Mouse (Mus musculus) left cerebral cortex, postnatal 36 days (tissue): ENCODE data around the gene D8Ertd738e. TPM values are rescaled to one million over a fixed set of nuclear protein-coding genes. Genes with fewer than 3 reads are reported as not detected.

Experiments used
- DNase-seq, 2 experiments: peaks; one replicate each; pipeline ENCODE4 v3.0.0; 2021 to 2022; ENCODE audit warnings: low spot score in 2 of 2, mixed read lengths in 1 of 2
- intact Hi-C: fragments of 180-260 bp; cut with DNase I; formaldehyde crosslinking; loops from one replicate; pipeline ENCODE4 v1.15.1; 2025
- total RNA-seq, 2 experiments: library from RNA; stranded (reverse); gene quantifications; 2 replicates each; pipeline ENCODE4 v1.2.3; 2021

D8Ertd738e gene
- total RNA-seq, 2 experiments from 2014 or later, result 113 to 146 TPM

GRCm38 (mm10) chr8:84237542-84238229, 11.8 kb downstream of the D8Ertd738e start:
- intact Hi-C loops, result no loop called here
- no peak for DNase-seq

- DNase-seq, result peak; percentile 97 to 99
- intact Hi-C loops, result no loop called here
Observed at GRCm38 (mm10) chr8:84236998-84237473, 12.5 kb downstream of the D8Ertd738e start, which contains the start of gene Zswim4. TSS of gene Zswim4 (minus strand) at chr8:84237055.

- intact Hi-C loops, result no loop called here
- DNase-seq, result no peak
Observed at GRCm38 (mm10) chr8:84236410-84236997, 13.0 kb downstream of the D8Ertd738e start.

GRCm38 (mm10) chr8:84235746-84236409, 13.6 kb downstream of the D8Ertd738e start:
- DNase-seq, result no peak
- intact Hi-C loops, result no loop called here

GRCm38 (mm10) chr8:84233055-84233454, 16.5 kb downstream of the D8Ertd738e start:
- no peak for DNase-seq
- intact Hi-C loops, result no loop called here

GRCm38 (mm10) chr8:84230735-84231134, 18.8 kb downstream of the D8Ertd738e start:
- DNase-seq, result no peak
- intact Hi-C loops, result no loop called here

- DNase-seq, result no peak
- intact Hi-C loops, result no loop called here
Observed at GRCm38 (mm10) chr8:84223322-84224029, 26.0 kb downstream of the D8Ertd738e start.

GRCm38 (mm10) chr8:84222566-84223165, 26.9 kb downstream of the D8Ertd738e start:
- intact Hi-C loops, result no loop called here
- no peak for DNase-seq

- no peak for DNase-seq
- intact Hi-C loops, result no loop called here
Observed at GRCm38 (mm10) chr8:84220105-84220504, 29.4 kb downstream of the D8Ertd738e start.

- DNase-seq, result no peak
- intact Hi-C loops, result no loop called here
Observed at GRCm38 (mm10) chr8:84218143-84218542, 31.4 kb downstream of the D8Ertd738e start.

GRCm38 (mm10) chr8:84217206-84217605, 32.3 kb downstream of the D8Ertd738e start:
- intact Hi-C loops, result no loop called here
- no peak for DNase-seq

GRCm38 (mm10) chr8:84213277-84213676, 36.2 kb downstream of the D8Ertd738e start:
- no peak for DNase-seq

GRCm38 (mm10) chr8:84211881-84212563, 37.5 kb downstream of the D8Ertd738e start:
- intact Hi-C loops, result loop anchor here (5.0 kb wide), 1 partner anchor 35 kb away; no protein-coding TSS in a partner anchor

More at GRCm38 (mm10) chr8:84213277-84213676, 36.2 kb downstream of the D8Ertd738e start:
- intact Hi-C loops, result loop anchor here (5.0 kb wide), 1 partner anchor 36 kb away; no protein-coding TSS in a partner anchor

GRCm38 (mm10) chr8:84211202-84211601, 38.3 kb downstream of the D8Ertd738e start:
- intact Hi-C loops, result loop anchor here (5.0 kb wide), 1 partner anchor 34 kb away; no protein-coding TSS in a partner anchor
- no peak for DNase-seq

More at GRCm38 (mm10) chr8:84211881-84212563, 37.5 kb downstream of the D8Ertd738e start:
- no peak for DNase-seq

GRCm38 (mm10) chr8:84210167-84210791, 39.2 kb downstream of the D8Ertd738e start:
- intact Hi-C loops, result loop anchor here (1.0 to 5.0 kb wide), 2 partner anchors 24 to 33 kb away; no protein-coding TSS in a partner anchor
- peak; percentile 78 to 81 for DNase-seq

- intact Hi-C loops, result no loop called here
- no peak for DNase-seq
Observed at GRCm38 (mm10) chr8:84208381-84209380, 40.8 kb downstream of the D8Ertd738e start.

- DNase-seq, result no peak
- intact Hi-C loops, result no loop called here
Observed at GRCm38 (mm10) chr8:84207811-84208210, 41.7 kb downstream of the D8Ertd738e start.
